Mouse (Mus musculus): ENCODE measurements around the gene Slx4. TPM values are rescaled to one million over a fixed set of nuclear protein-coding genes. Genes with fewer than 3 reads are reported as not detected.
A peak's percentile ranks its signal among the peaks of the same experiment; 100 is the strongest.

Slx4 gene
- polyA plus RNA-seq (2016; fragmentation: Nextera tagmentation; extraction: Ambion mirVana), result 23.3 and 30.4 TPM in 2 replicates

- peak within 1 kb of the TSS; percentile 89 for H3K4me2 ChIP-seq (replicated peaks)
- H3K27ac ChIP-seq, result peak within 1 kb of the TSS; percentile 50; the same call in 1 of the 2 replicates
- WGBS, result 1% methylated on average over 58 of the region's 58 CpGs
- peak; percentile 98 for ATAC-seq (ENCODE audit: low FRiP score, low read depth)
- H3K27me3 ChIP-seq (replicated peaks), result no peaks in the 10 kb centered on the region
- H3K4me3 ChIP-seq, result peak within 1 kb of the TSS; percentile 76
- H3K36me3 ChIP-seq, result peaks cover 23% of the 10 kb centered on the region
- H3K9me3 ChIP-seq, result 0 out of 2 replicates have a peak, but pooled peaks cover 7% of the 10 kb centered on the region
- peaks cover 10% of the 10 kb centered on the region for H3K4me1 ChIP-seq
- peak within 1 kb of the TSS; percentile 83 for H3K9ac ChIP-seq
These were observed at the start of gene Slx4 for GRCm38 (mm10) chr16:4003489-4004398. Gene Slx4 (minus strand): TSS chr16:4003770.

GRCm38 (mm10) chr16:4052601-4053000 is 49.0 kb upstream of the Slx4 start:
- no peaks in the 10 kb centered on the region for H3K27me3 ChIP-seq (replicated peaks)
- no peak overlapping the region for H3K9ac ChIP-seq
- ATAC-seq (ENCODE audit: low FRiP score, low read depth), result no peak
- H3K27ac ChIP-seq, result no peak overlapping the region
- H3K9me3 ChIP-seq, result no peaks in the 10 kb centered on the region
- 93% methylated on average over 4 of the region's 4 CpGs for WGBS
- peaks cover 85% of the 10 kb centered on the region for H3K36me3 ChIP-seq
- no peak overlapping the region for H3K4me2 ChIP-seq (replicated peaks)
- H3K4me3 ChIP-seq, result no peak overlapping the region
- H3K4me1 ChIP-seq, result no peaks in the 10 kb centered on the region

GRCm38 (mm10) chr16:4045524-4045923 is 42.0 kb upstream of the Slx4 start:
- H3K4me2 ChIP-seq (replicated peaks), result no peak overlapping the region
- H3K9ac ChIP-seq, result no peak overlapping the region
- 90% methylated on average over 4 of the region's 4 CpGs for WGBS
- H3K4me1 ChIP-seq, result no peaks in the 10 kb centered on the region
- no peak for ATAC-seq (ENCODE audit: low FRiP score, low read depth)
- H3K9me3 ChIP-seq, result no peaks in the 10 kb centered on the region
- H3K36me3 ChIP-seq, result peaks cover 79% of the 10 kb centered on the region
- no peaks in the 10 kb centered on the region for H3K27me3 ChIP-seq (replicated peaks)
- no peak overlapping the region for H3K27ac ChIP-seq
- no peak overlapping the region for H3K4me3 ChIP-seq

GRCm38 (mm10) chr16:4044093-4044492 is 40.5 kb upstream of the Slx4 start:
- WGBS, result 90% methylated on average over 2 of the region's 2 CpGs

GRCm38 (mm10) chr16:4041646-4042045 is 38.1 kb upstream of the Slx4 start:
- H3K4me1 ChIP-seq, result no peaks in the 10 kb centered on the region
- H3K27ac ChIP-seq, result no peak overlapping the region
- no peaks in the 10 kb centered on the region for H3K9me3 ChIP-seq
- peaks cover 86% of the 10 kb centered on the region for H3K36me3 ChIP-seq
- ATAC-seq (ENCODE audit: low FRiP score, low read depth), result no peak
- no peak overlapping the region for H3K9ac ChIP-seq
- no peaks in the 10 kb centered on the region for H3K27me3 ChIP-seq (replicated peaks)
- H3K4me2 ChIP-seq (replicated peaks), result no peak overlapping the region
- WGBS, result 97% methylated on average over 4 of the region's 4 CpGs
- H3K4me3 ChIP-seq, result no peak overlapping the region

More at GRCm38 (mm10) chr16:4044093-4044492, 40.5 kb upstream of the Slx4 start:
- no peaks in the 10 kb centered on the region for H3K4me1 ChIP-seq
- peaks cover 81% of the 10 kb centered on the region for H3K36me3 ChIP-seq
- no peak overlapping the region for H3K9ac ChIP-seq
- no peaks in the 10 kb centered on the region for H3K27me3 ChIP-seq (replicated peaks)
- H3K4me3 ChIP-seq, result no peak overlapping the region
- no peak overlapping the region for H3K27ac ChIP-seq
- no peak for ATAC-seq (ENCODE audit: low FRiP score, low read depth)
- H3K4me2 ChIP-seq (replicated peaks), result no peak overlapping the region
- no peaks in the 10 kb centered on the region for H3K9me3 ChIP-seq

- WGBS, result 92% methylated on average over 5 of the region's 5 CpGs
- Histone ChIP-seq H3K27ac (no peak overlapping the region), H3K4me1 (no peaks in the 10 kb centered on the region), H3K36me3 (peaks cover 76% of the 10 kb centered on the region), H3K4me3 (no peak overlapping the region), H3K4me2 (replicated peaks) (no peak overlapping the region), H3K27me3 (replicated peaks) (no peaks in the 10 kb centered on the region), H3K9me3 (no peaks in the 10 kb centered on the region), H3K9ac (no peak overlapping the region)
- no peak for ATAC-seq (ENCODE audit: low FRiP score, low read depth)
These were observed 36.6 kb upstream of the Slx4 start for GRCm38 (mm10) chr16:4040206-4040605.

- 97% methylated on average over 7 of the region's 7 CpGs for WGBS
- no peak overlapping the region for H3K27ac ChIP-seq
- no peaks in the 10 kb centered on the region for H3K4me1 ChIP-seq
- no peak overlapping the region for H3K9ac ChIP-seq
- ATAC-seq (ENCODE audit: low FRiP score, low read depth), result no peak
- no peak overlapping the region for H3K4me2 ChIP-seq (replicated peaks)
- H3K9me3 ChIP-seq, result no peaks in the 10 kb centered on the region
- H3K4me3 ChIP-seq, result no peak overlapping the region
- no peaks in the 10 kb centered on the region for H3K27me3 ChIP-seq (replicated peaks)
- peaks cover 58% of the 10 kb centered on the region for H3K36me3 ChIP-seq
These were observed 34.1 kb upstream of the Slx4 start for GRCm38 (mm10) chr16:4037690-4038089.

- WGBS, result 92% methylated on average over 5 of the region's 5 CpGs
- Histone ChIP-seq H3K4me2 (replicated peaks) (no peak within 1 kb of the TSS), H3K27me3 (replicated peaks) (no peaks in the 10 kb centered on the region), H3K4me1 (no peaks in the 10 kb centered on the region), H3K4me3 (no peak within 1 kb of the TSS), H3K36me3 (peaks cover 55% of the 10 kb centered on the region), H3K9me3 (no peaks in the 10 kb centered on the region), H3K9ac (no peak within 1 kb of the TSS), H3K27ac (no peak within 1 kb of the TSS)
- ATAC-seq (ENCODE audit: low FRiP score, low read depth), result no peak
These were observed 33.2 kb upstream of the Slx4 start, which contains the start of gene Dnase1 for GRCm38 (mm10) chr16:4036807-4037206. Gene Dnase1 (plus strand): TSS chr16:4036942.

- peaks cover 43% of the 10 kb centered on the region for H3K36me3 ChIP-seq
- H3K4me2 ChIP-seq (replicated peaks), result no peak overlapping the region
- no peaks in the 10 kb centered on the region for H3K27me3 ChIP-seq (replicated peaks)
- no peaks in the 10 kb centered on the region for H3K4me1 ChIP-seq
- no peak overlapping the region for H3K9ac ChIP-seq
- no peaks in the 10 kb centered on the region for H3K9me3 ChIP-seq
- no peak for ATAC-seq (ENCODE audit: low FRiP score, low read depth)
- H3K4me3 ChIP-seq, result no peak overlapping the region
- H3K27ac ChIP-seq, result no peak overlapping the region
- WGBS, result 87% methylated on average over 2 of the region's 2 CpGs
These were observed 32.0 kb upstream of the Slx4 start for GRCm38 (mm10) chr16:4035575-4035974.

- Histone ChIP-seq H3K27ac (no peak overlapping the region), H3K4me2 (replicated peaks) (no peak overlapping the region), H3K4me3 (no peak overlapping the region), H3K4me1 (no peaks in the 10 kb centered on the region), H3K9me3 (no peaks in the 10 kb centered on the region), H3K36me3 (peaks cover 32% of the 10 kb centered on the region), H3K9ac (no peak overlapping the region), H3K27me3 (replicated peaks) (no peaks in the 10 kb centered on the region)
- ATAC-seq (ENCODE audit: low FRiP score, low read depth), result no peak
- 91% methylated on average over 3 of the region's 3 CpGs for WGBS
These were observed 30.9 kb upstream of the Slx4 start for GRCm38 (mm10) chr16:4034476-4034875.

GRCm38 (mm10) chr16:4033971-4034370 is 30.4 kb upstream of the Slx4 start:
- peaks cover 27% of the 10 kb centered on the region for H3K36me3 ChIP-seq
- H3K4me1 ChIP-seq, result no peaks in the 10 kb centered on the region
- H3K4me2 ChIP-seq (replicated peaks), result no peak overlapping the region
- no peaks in the 10 kb centered on the region for H3K27me3 ChIP-seq (replicated peaks)
- no peak overlapping the region for H3K9ac ChIP-seq
- H3K9me3 ChIP-seq, result no peaks in the 10 kb centered on the region
- no peak for ATAC-seq (ENCODE audit: low FRiP score, low read depth)
- no peak overlapping the region for H3K27ac ChIP-seq
- WGBS, result 82% methylated on average over 5 of the region's 5 CpGs
- H3K4me3 ChIP-seq, result no peak overlapping the region

GRCm38 (mm10) chr16:4032341-4032748 is 28.8 kb upstream of the Slx4 start:
- H3K36me3 ChIP-seq, result peaks cover 11% of the 10 kb centered on the region
- no peak overlapping the region for H3K27ac ChIP-seq
- no peak overlapping the region for H3K4me3 ChIP-seq
- 92% methylated on average over 6 of the region's 6 CpGs for WGBS
- no peaks in the 10 kb centered on the region for H3K4me1 ChIP-seq
- ATAC-seq (ENCODE audit: low FRiP score, low read depth), result no peak
- H3K9me3 ChIP-seq, result no peaks in the 10 kb centered on the region
- H3K4me2 ChIP-seq (replicated peaks), result no peak overlapping the region
- H3K27me3 ChIP-seq (replicated peaks), result no peaks in the 10 kb centered on the region
- no peak overlapping the region for H3K9ac ChIP-seq

Measured in neural tube, embryonic 12.5 days (tissue).